Mouse (Mus musculus) right cerebral cortex, postnatal 4 days (tissue): ENCODE results near the gene Bcdin3d.
A peak's percentile ranks its signal among the peaks of the same experiment; 100 is the strongest.

Source experiments
- DNase-seq: peaks from one replicate; pipeline ENCODE4 v3.0.0-alpha.2; 2022

Bcdin3d gene

DNA sequence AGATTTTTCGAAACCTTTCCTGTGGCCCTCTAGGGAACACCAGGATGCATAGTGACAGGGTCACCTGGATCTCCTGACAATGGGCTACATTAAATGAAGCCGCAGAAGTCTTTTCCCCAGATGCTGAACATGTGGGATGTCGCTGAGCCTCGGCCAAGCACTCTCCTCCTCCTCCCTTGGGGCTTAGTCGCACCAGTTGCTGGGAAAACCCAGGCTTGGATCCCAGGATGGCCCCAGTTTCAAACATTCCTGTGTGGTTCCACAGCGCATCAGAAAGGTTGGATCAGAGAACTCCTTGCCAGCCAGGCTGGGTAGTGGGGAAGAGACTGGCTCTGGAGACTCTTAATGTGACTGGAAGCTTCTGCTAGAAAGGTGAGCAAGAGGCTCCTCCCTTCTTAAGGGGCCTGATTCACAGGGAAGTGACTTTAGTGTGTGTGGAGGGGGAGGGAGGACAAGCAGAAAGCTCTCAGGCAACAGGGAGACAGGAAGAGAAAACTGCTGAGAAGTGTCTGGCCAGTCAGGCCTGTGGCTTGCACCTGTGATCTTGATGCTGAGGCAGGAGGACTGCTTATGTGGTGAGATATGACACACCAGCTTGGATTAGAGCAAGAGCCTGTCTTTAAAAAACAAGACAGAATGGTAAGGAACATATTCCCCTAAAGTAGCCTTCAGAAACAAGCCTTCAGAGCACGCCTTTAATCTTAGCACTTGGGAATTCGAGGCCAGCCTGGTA is 35.4 kb downstream of the Bcdin3d start:
- no peak for DNase-seq

GRCm38 (mm10) chr15:99433913-99434312 is 40.6 kb downstream of the Bcdin3d start:
- no peak for DNase-seq

DNA sequence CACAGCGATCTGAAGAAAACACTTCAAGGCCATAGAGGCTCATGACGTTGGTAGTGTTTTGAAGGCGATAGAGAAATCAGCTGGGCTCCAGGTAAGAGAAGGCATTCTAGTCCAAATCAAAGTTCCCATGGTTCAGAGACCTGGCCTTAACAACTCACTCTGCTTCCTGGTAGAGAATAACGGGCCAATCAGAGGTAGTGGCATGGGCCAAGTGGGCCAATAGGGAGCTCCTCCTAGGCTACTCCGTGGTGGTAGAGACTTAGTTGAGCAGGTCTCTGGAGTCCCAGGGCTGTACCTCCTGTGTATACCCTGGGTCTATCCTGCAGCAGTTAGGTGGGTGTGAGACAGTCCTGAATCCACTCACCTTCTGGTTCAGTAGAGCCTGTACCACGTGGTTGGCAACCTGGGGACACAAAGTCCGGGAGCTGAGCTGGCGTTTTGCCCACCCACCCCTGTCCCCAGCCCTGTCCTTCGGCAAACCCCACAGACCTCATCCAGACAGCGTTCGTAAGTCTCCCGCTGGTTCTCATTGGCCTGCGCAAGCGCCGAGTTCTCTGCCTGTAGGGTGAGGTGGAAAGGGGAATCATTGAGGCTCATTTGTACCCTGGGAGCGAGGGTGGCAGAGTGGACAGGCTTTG is 41.3 kb downstream of the Bcdin3d start:
- no peak for DNase-seq

DNA sequence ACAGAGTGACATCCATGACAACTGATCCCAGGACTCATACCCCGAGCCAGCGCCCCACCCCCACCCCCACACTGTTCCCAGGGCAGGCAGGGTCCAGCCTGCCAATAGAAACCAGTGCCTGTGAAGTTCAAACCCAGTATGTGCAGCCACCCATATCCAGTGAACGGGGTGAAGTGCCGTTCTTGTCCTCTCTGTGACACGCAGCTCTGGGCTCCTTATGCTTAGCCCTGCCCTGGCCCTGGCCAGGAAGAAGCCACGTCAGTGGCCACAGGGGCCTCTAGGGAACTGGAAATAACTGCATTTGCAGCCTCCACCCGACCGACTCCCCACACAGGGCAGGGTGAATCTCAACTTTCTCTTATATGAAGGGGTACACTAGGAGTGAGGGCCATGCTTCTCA is 42.6 kb downstream of the Bcdin3d start:
- DNase-seq: no peak

DNA sequence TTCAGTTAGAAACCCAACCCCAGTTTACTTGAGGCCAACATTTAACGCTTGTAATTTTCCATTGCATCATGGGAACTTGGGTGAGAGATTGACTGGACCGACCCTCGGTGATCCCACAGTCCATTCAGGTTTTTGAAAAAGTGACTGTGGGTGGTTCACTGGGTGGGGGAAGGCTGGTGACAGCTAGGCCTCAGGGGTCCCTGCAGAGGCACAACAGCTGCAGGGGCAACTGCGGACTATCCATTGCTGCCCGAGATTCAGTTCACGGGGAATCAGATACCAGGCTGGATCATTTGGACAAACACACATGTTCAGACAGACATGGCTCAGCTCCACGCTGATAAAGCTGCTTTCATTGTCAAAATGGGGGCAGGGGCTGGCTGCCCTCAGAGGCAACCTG is 43.0 kb downstream of the Bcdin3d start:
- no peak for DNase-seq

GRCm38 (mm10) chr15:99431063-99431462 is 43.5 kb downstream of the Bcdin3d start:
- DNase-seq: no peak

DNA sequence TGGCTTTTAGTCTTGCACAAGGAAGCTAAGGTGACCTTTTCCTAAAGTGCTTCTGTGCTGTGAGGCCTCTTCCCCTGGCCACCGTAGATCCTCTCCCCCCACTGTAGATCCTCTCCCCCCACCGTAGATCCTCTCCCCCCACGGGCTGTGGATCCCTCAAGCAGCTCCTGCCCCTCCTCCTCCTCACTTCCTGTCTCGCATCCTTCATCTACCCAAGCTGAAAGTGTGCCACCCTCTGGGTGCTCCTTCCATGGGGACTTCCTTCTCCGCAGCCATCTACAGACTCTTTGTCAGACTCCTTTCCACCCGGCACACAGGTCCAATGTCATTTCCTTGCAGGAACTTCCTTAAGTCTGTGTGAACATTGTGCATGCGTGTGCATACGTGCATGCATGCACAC is 44.1 kb downstream of the Bcdin3d start:
- DNase-seq: no peak

DNA sequence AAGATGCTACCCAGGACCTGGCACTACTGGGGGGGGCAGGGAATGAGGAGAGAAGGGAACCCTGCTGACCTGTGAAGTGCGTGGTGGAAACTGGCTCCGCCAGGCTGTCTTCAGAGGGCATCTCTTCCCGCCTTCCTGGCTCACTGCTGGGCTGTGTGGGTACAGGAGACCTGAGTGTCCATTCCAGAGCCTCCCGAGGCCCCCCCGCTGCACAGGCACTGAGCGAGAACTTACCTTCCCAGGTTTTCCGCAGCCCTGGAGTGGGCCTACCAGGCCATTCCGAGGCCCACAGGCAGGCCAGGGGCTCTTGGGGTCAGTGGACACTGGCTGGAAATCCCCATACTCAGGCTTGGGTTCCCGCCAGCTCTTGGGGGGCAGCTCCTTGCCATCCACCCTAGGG is 50.6 kb downstream of the Bcdin3d start:
- no peak for DNase-seq

GRCm38 (mm10) chr15:99423131-99423530 is 51.4 kb downstream of the Bcdin3d start:
- DNase-seq: no peak

- no peak for DNase-seq
Measured at GRCm38 (mm10) chr15:99422551-99422950, 52.0 kb downstream of the Bcdin3d start.

GRCm38 (mm10) chr15:99421676-99422075 is 52.9 kb downstream of the Bcdin3d start:
- no peak for DNase-seq

- DNase-seq: no peak
Measured at GRCm38 (mm10) chr15:99421152-99421551, 53.4 kb downstream of the Bcdin3d start.

DNA sequence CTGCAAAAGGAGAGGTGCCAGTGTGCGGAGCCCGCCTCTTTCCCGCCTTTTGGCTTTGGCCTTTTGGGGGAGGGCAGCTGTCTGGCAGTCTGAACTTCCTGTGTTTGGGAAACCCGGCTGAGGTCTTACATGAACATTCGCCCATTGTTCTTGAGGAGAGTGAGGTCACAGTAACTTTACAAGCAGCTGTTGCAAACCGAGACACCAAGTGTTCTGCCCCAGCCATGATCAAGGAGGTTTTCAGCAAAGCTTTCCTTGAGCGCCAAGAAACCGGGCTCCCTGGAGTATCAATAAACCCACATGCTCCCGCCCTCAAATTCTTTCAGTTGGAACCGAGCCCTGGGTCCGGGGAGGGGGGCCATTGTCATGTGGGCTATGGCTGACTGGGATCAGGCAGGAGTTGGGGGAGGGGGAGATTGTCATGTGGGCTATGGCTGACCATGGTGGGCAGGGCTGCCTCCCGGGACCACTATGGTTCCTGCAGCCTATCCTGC is 54.0 kb downstream of the Bcdin3d start:
- peak; percentile 43 for DNase-seq

- no peak for DNase-seq
Measured at GRCm38 (mm10) chr15:99420101-99420500, 54.4 kb downstream of the Bcdin3d start.
